Mouse (Mus musculus): ENCODE measurements around the gene Slc22a20. TPM values are rescaled to one million over a fixed set of nuclear protein-coding genes. Genes with fewer than 3 reads are reported as not detected.

Slc22a20 gene
- polyA plus RNA-seq, 1 experiment from 2014 or later, result not detected

- ATAC-seq (ENCODE audit: low FRiP score, low read depth), result no peak
- peaks cover 20% of the 10 kb centered on the region for H3K4me1 ChIP-seq (replicated peaks)
- no peak overlapping the region for H3K9ac ChIP-seq
- H3K4me2 ChIP-seq, result no peak overlapping the region
- no peak overlapping the region for H3K4me3 ChIP-seq
- peaks cover 17% of the 10 kb centered on the region; the same call in 1 of the 2 replicates for H3K27me3 ChIP-seq
- 92% methylated on average over 10 of the region's 10 CpGs for whole genome bisulfite sequencing
- no peaks in the 10 kb centered on the region for H3K9me3 ChIP-seq
- H3K36me3 ChIP-seq, result no peaks in the 10 kb centered on the region
- H3K27ac ChIP-seq (replicated peaks), result no peak overlapping the region
Observed at GRCm38 (mm10) chr19:6013691-6014090, 27.7 kb upstream of the Slc22a20 start.

- H3K9ac ChIP-seq, result no peak overlapping the region
- WGBS, result 67% methylated on average over 8 of the region's 8 CpGs
- H3K9me3 ChIP-seq, result no peaks in the 10 kb centered on the region
- no peaks in the 10 kb centered on the region for H3K27me3 ChIP-seq
- no peak overlapping the region for H3K4me2 ChIP-seq
- no peaks in the 10 kb centered on the region for H3K36me3 ChIP-seq
- no peak overlapping the region for H3K27ac ChIP-seq (replicated peaks)
- no peak overlapping the region for H3K4me3 ChIP-seq
- ATAC-seq (ENCODE audit: low FRiP score, low read depth), result no peak
- H3K4me1 ChIP-seq (replicated peaks), result no peaks in the 10 kb centered on the region
Observed at GRCm38 (mm10) chr19:6009137-6009536, 23.2 kb upstream of the Slc22a20 start.

- WGBS, result 91% methylated on average over 13 of the region's 13 CpGs
- H3K9ac ChIP-seq, result no peak overlapping the region
Observed at GRCm38 (mm10) chr19:6007013-6007412, 21.1 kb upstream of the Slc22a20 start.

GRCm38 (mm10) chr19:6005541-6005940 lies 19.6 kb upstream of the Slc22a20 start:
- no peaks in the 10 kb centered on the region for H3K9me3 ChIP-seq
- ATAC-seq (ENCODE audit: low FRiP score, low read depth), result no peak
- no peaks in the 10 kb centered on the region for H3K4me1 ChIP-seq (replicated peaks)
- H3K27me3 ChIP-seq, result no peaks in the 10 kb centered on the region
- no peak overlapping the region for H3K9ac ChIP-seq
- H3K4me3 ChIP-seq, result no peak overlapping the region
- no peaks in the 10 kb centered on the region for H3K36me3 ChIP-seq
- no peak overlapping the region for H3K27ac ChIP-seq (replicated peaks)
- WGBS, result 66% methylated on average over 11 of the region's 11 CpGs
- H3K4me2 ChIP-seq, result no peak overlapping the region

More at GRCm38 (mm10) chr19:6007013-6007412, 21.1 kb upstream of the Slc22a20 start:
- Histone ChIP-seq H3K4me3 (no peak overlapping the region), H3K4me2 (no peak overlapping the region), H3K27ac (replicated peaks) (no peak overlapping the region), H3K27me3 (no peaks in the 10 kb centered on the region), H3K4me1 (replicated peaks) (no peaks in the 10 kb centered on the region), H3K36me3 (no peaks in the 10 kb centered on the region), H3K9me3 (no peaks in the 10 kb centered on the region)
- ATAC-seq (ENCODE audit: low FRiP score, low read depth), result no peak

GRCm38 (mm10) chr19:5999969-6000368 lies 14.0 kb upstream of the Slc22a20 start:
- H3K27ac ChIP-seq (replicated peaks), result no peak overlapping the region
- no peaks in the 10 kb centered on the region for H3K27me3 ChIP-seq
- no peaks in the 10 kb centered on the region for H3K36me3 ChIP-seq
- no peak for ATAC-seq (ENCODE audit: low FRiP score, low read depth)
- no peak overlapping the region for H3K4me3 ChIP-seq
- H3K9me3 ChIP-seq, result no peaks in the 10 kb centered on the region
- no peaks in the 10 kb centered on the region for H3K4me1 ChIP-seq (replicated peaks)
- H3K9ac ChIP-seq, result no peak overlapping the region
- WGBS, result 75% methylated on average over 5 of the region's 5 CpGs
- H3K4me2 ChIP-seq, result no peak overlapping the region

DNA sequence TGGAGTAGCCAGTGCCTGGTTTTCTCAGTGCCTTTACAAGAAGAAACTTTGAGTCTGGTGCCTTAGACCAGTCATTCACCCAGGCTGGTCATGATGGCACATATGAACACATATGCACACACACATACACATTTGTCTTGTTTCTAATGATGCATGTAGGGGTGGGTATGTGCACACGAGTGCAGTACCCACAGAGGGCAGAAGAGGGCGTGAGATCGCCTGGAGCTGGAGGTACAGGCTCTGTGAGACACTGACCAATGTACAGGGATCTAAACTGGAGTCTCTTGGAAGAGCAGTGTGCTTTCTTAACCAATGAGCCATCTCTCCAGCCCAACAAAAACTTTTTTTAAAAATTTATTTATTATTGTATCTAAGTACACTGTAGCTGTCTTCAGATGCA lies 12.2 kb upstream of the Slc22a20 start:
- Histone ChIP-seq H3K27ac (replicated peaks) (no peak overlapping the region), H3K4me2 (no peak overlapping the region), H3K9me3 (no peaks in the 10 kb centered on the region), H3K27me3 (no peaks in the 10 kb centered on the region), H3K9ac (no peak overlapping the region), H3K36me3 (no peaks in the 10 kb centered on the region), H3K4me1 (replicated peaks) (no peaks in the 10 kb centered on the region), H3K4me3 (no peak overlapping the region)
- no peak for ATAC-seq (ENCODE audit: low FRiP score, low read depth)
- 84% methylated on average over 3 of the region's 3 CpGs for WGBS

- no peaks in the 10 kb centered on the region for H3K9me3 ChIP-seq
- H3K27me3 ChIP-seq, result no peaks in the 10 kb centered on the region
- no peaks in the 10 kb centered on the region for H3K4me1 ChIP-seq (replicated peaks)
- no peaks in the 10 kb centered on the region for H3K36me3 ChIP-seq
- no peak overlapping the region for H3K4me3 ChIP-seq
- no peak for ATAC-seq (ENCODE audit: low FRiP score, low read depth)
- WGBS, result 84% methylated on average over 14 of the region's 14 CpGs
- no peak overlapping the region for H3K27ac ChIP-seq (replicated peaks)
- no peak overlapping the region for H3K4me2 ChIP-seq
- H3K9ac ChIP-seq, result no peak overlapping the region
Observed at GRCm38 (mm10) chr19:5994711-5995110, 8.8 kb upstream of the Slc22a20 start.

DNA sequence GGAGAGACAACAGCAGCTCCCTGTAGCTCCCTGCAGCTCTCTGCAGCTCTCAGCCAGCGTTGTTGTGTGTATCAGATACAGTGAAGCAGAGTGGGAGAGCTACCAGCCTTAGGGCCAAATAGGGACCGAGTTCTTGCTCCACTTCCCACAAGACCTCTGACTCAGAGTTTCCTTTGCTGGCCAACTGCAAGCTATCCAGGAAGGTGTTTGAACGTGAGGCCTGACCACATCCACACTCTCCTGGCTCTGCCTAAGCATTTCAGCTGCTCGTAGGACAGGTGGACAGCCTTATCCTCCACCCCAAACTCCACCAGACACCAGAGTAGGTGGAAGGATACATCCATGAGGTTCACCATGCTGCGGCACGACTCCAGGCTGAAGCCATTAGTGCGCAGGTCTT lies 6.1 kb upstream of the Slc22a20 start:
- 93% methylated on average over 7 of the region's 7 CpGs for WGBS
- Histone ChIP-seq H3K4me1 (replicated peaks) (peaks cover 8% of the 10 kb centered on the region), H3K27ac (replicated peaks) (no peak overlapping the region), H3K27me3 (no peaks in the 10 kb centered on the region), H3K9me3 (no peaks in the 10 kb centered on the region), H3K4me2 (no peak overlapping the region), H3K36me3 (no peaks in the 10 kb centered on the region), H3K9ac (no peak overlapping the region), H3K4me3 (no peak overlapping the region)
- no peak for ATAC-seq (ENCODE audit: low FRiP score, low read depth)

DNA sequence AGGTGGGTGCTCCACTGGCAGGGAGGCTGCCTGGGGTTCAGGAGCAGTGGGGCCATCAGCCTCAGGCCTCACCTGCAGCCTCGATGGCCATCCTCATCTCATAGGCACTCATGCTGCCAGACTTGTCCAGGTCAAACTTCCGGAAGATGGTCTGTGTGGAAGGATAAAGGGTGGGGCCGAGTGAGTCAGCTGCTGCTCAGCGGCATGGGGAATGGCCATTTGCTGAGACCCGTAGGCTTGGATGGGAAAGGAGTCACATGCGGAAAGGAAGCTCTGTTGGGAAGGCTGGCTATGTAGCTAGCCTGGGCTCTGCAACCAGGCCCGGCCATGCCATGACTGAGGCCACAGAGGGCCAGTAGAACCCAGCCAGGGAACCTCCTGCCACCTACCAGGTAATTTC lies 5.5 kb upstream of the Slc22a20 start:
- 85% methylated on average over 7 of the region's 7 CpGs for WGBS
- Histone ChIP-seq H3K4me2 (no peak overlapping the region), H3K27ac (replicated peaks) (no peak overlapping the region), H3K36me3 (no peaks in the 10 kb centered on the region), H3K4me3 (no peak overlapping the region), H3K9ac (no peak overlapping the region), H3K27me3 (no peaks in the 10 kb centered on the region), H3K9me3 (no peaks in the 10 kb centered on the region), H3K4me1 (replicated peaks) (peaks cover 8% of the 10 kb centered on the region)
- ATAC-seq (ENCODE audit: low FRiP score, low read depth), result no peak

- Histone ChIP-seq H3K9me3 (no peaks in the 10 kb centered on the region), H3K36me3 (no peaks in the 10 kb centered on the region), H3K27me3 (no peaks in the 10 kb centered on the region), H3K9ac (no peak overlapping the region), H3K4me2 (no peak overlapping the region), H3K4me3 (no peak overlapping the region), H3K27ac (replicated peaks) (no peak overlapping the region), H3K4me1 (replicated peaks) (peaks cover 8% of the 10 kb centered on the region)
- WGBS, result 46% methylated on average over 1 of the region's 1 CpGs
- no peak for ATAC-seq (ENCODE audit: low FRiP score, low read depth)
Observed at GRCm38 (mm10) chr19:5990921-5991320, 5.0 kb upstream of the Slc22a20 start.

GRCm38 (mm10) chr19:5990033-5990432 lies 4.1 kb upstream of the Slc22a20 start:
- ATAC-seq (ENCODE audit: low FRiP score, low read depth), result no peak
- peaks cover 8% of the 10 kb centered on the region for H3K4me1 ChIP-seq (replicated peaks)
- 92% methylated on average over 12 of the region's 12 CpGs for WGBS
- H3K9me3 ChIP-seq, result no peaks in the 10 kb centered on the region
- no peak overlapping the region for H3K4me2 ChIP-seq
- H3K36me3 ChIP-seq, result no peaks in the 10 kb centered on the region
- no peak overlapping the region for H3K27ac ChIP-seq (replicated peaks)
- no peak overlapping the region for H3K9ac ChIP-seq
- H3K27me3 ChIP-seq, result no peaks in the 10 kb centered on the region
- no peak overlapping the region for H3K4me3 ChIP-seq

DNA sequence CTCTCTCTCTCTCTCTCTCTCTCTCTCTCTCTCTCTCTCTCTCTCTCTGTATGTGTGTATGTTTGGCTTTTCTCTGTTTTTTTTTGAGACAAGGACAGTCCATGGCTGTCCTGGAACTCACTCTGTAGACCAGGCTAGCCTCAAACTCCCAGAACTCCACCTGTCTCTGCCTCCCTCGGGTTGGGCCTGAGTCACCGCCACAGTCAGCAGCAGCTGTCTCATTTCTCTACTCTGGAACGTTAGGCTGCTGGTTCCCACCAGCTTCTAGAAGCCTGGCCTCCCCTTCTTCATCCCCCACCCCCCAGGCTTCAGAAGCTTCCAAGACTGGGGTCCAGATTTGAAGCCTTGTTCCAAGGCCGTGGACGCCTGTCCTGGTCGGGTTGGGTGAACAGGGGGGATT lies 3.6 kb upstream of the Slc22a20 start:
- Histone ChIP-seq H3K9ac (no peak overlapping the region), H3K27ac (replicated peaks) (no peak overlapping the region)

DNA sequence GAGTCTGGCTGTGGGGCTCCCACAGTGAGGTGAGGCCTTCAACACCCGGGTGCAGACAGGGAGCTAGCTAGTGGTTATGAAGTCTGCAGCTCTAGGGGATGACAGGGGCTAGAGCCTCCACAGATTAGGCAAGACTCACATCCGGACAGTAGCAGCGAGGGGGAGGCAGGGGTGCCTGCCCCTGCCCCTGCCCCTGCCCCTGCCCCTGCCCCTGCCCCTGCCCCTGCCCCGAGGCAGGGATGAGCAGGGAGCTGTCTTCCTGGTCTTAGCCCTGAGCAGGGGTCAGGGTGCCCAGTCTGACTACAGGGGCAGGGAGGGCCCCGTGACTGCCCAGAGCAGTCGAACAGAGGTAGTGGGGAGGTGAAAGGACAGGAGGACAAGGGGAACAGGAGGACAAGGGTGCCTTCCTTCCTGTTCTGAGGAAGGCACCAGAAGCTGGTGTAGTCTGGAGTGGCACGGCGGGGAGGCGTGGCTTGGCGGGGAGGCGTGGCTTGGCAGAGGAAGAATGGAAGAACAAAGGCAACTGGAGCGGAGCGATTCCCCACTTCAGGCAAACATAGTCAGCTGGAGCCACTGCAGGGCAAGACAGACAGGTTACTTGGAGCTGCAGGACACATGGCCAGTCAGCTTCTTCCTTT lies 3.0 kb upstream of the Slc22a20 start:
- WGBS, result 9% methylated on average over 13 of the region's 13 CpGs
- peak overlapping the region; percentile 49 for H3K4me2 ChIP-seq
- H3K9me3 ChIP-seq, result no peaks in the 10 kb centered on the region
- H3K4me1 ChIP-seq (replicated peaks), result peaks cover 8% of the 10 kb centered on the region
- peak overlapping the region; percentile 35; the same call in 1 of the 2 replicates for H3K9ac ChIP-seq
- no peaks in the 10 kb centered on the region for H3K36me3 ChIP-seq
- H3K27ac ChIP-seq (replicated peaks), result peak overlapping the region; percentile 61; the same call in 1 of the 2 replicates
- peak overlapping the region; percentile 10; the same call in 1 of the 2 replicates for H3K4me3 ChIP-seq
- ATAC-seq (ENCODE audit: low FRiP score, low read depth), result peak; percentile 77; the same call in 1 of the 2 replicates
- H3K27me3 ChIP-seq, result no peaks in the 10 kb centered on the region

More for the DNA sequence above, 3.6 kb upstream of the Slc22a20 start:
- Histone ChIP-seq H3K27me3 (no peaks in the 10 kb centered on the region), H3K4me2 (peak overlapping the region; percentile 49), H3K36me3 (no peaks in the 10 kb centered on the region), H3K4me3 (no peak overlapping the region), H3K4me1 (replicated peaks) (peaks cover 8% of the 10 kb centered on the region), H3K9me3 (no peaks in the 10 kb centered on the region)
- no peak for ATAC-seq (ENCODE audit: low FRiP score, low read depth)
- 78% methylated on average over 6 of the region's 6 CpGs for WGBS
